Mouse (Mus musculus): Measurements from ENCODE around the gene Usp6nl. TPM values are rescaled to one million over a fixed set of nuclear protein-coding genes. Genes with fewer than 3 reads are reported as not detected.

The Usp6nl gene
- polyA plus RNA-seq, 1 experiment from 2014 or later = 9.5 TPM

DNA sequence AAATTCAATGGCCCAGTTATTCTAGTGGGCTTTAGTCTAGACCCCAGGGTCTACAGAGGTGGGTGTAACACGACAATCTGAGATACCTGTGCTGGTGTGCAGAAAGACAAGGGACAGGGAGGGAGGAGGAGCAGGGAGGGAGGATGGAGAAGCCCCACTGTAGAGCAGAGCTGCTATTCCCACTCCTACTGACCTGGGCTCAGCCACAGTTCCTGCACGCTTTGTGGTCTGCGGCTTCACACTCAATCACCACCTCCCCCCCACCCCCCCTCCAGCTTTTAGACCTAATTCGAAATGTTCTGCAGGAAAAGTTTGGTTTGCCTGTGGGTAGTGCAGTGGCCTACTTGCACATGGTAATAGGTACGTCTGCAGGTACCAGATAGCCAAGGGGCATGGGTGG is 171.4 kb downstream of the Usp6nl start:
- Histone ChIP-seq H3K9ac (ENCODE audit: low read length) (no peak overlapping the region), H3K9me3 (ENCODE audit: control insufficient read depth, low read length) (no peaks in the 10 kb centered on the region), H3K27ac (ENCODE audit: low read length) (no peak overlapping the region), H3K27me3 (ENCODE audit: control insufficient read depth, insufficient read depth, low read depth, low read length) (no peaks in the 10 kb centered on the region), H3K36me3 (ENCODE audit: control insufficient read depth, insufficient read depth, low read length) (no peaks in the 10 kb centered on the region), H3K4me2 (ENCODE audit: low read depth, low read length) (no peak overlapping the region), H3K4me1 (replicated peaks; ENCODE audit: control insufficient read depth, insufficient read depth, low read length) (no peaks in the 10 kb centered on the region), H3K4me3 (ENCODE audit: low read length) (no peak overlapping the region)
- 82% methylated on average over 5 of the region's 5 CpGs for WGBS
- ATAC-seq (ENCODE audit: low read depth) = no peak

Other genes starting within 250 kb of the Usp6nl start
- gene Proser2, start 192.5 kb upstream of the Usp6nl start, polyA plus RNA-seq (2015; fragmentation: Nextera tagmentation; extraction: Ambion mirVana) = 8.0 and 8.8 TPM in 2 replicates
- gene Echdc3, start 109.6 kb upstream of the Usp6nl start, polyA plus RNA-seq (2015; fragmentation: Nextera tagmentation; extraction: Ambion mirVana) = 11.1 and 15.3 TPM in 2 replicates

Data from lung, embryonic 16.5 days (tissue).